Mouse (Mus musculus) G1E (cell line): Measurements from ENCODE around the gene Taar4. TPM values are rescaled to one million over a fixed set of nuclear protein-coding genes. Genes with fewer than 3 reads are reported as not detected.

Experiments used
- ATAC-seq: 2 replicates; pipeline ENCODE4 v1.8.0; 2016; ENCODE audit warnings: mild to moderate bottlenecking; ENCODE audit not compliant: insufficient number of reproducible peaks, poor library complexity, low FRiP score, severe bottlenecking; ENCODE audit errors: extremely low read depth
- DNase-seq: peaks from one replicate; pipeline ENCODE4 v3.0.0; 2012; ENCODE audit warnings: low spot score
- H3K27me3 ChIP-seq: 2 replicates; pipeline ENCODE4 v1.6.1; 2012; ENCODE audit warnings: mild to moderate bottlenecking, low read length, inconsistent platforms; ENCODE audit not compliant: insufficient read depth
- H3K36me3 ChIP-seq: replicated peaks from 2 replicates; pipeline ENCODE3; 2012; ENCODE audit warnings: mild to moderate bottlenecking, inconsistent platforms
- H3K4me1 ChIP-seq: 2 replicates; pipeline ENCODE4 v1.6.1; 2012; ENCODE audit warnings: low read depth, low read length, inconsistent platforms, mixed read lengths; ENCODE audit not compliant: insufficient read depth
- H3K4me3 ChIP-seq: 2 replicates; pipeline ENCODE4 v1.5.1; 2012; ENCODE audit warnings: low read depth, mild to moderate bottlenecking, inconsistent platforms, low read length, moderate library complexity, mixed read lengths
- H3K9me3 ChIP-seq: replicated peaks from 2 replicates; pipeline ENCODE4 v1.6.1; 2012; ENCODE audit warnings: inconsistent platforms
- CTCF ChIP-seq: IDR thresholded peaks from 2 replicates; pipeline ENCODE4 v1.5.1; 2012; ENCODE audit warnings: low read depth, low read length, inconsistent platforms, mixed read lengths
- GATA1 ChIP-seq: IDR thresholded peaks from 2 replicates; pipeline ENCODE4 v1.6.1; 2012; ENCODE audit warnings: borderline replicate concordance, low read length, inconsistent platforms, mixed read lengths
- GATA2 ChIP-seq: IDR thresholded peaks from 2 replicates; pipeline ENCODE4 v1.6.1; 2012; ENCODE audit warnings: low read depth, low read length, inconsistent platforms, borderline replicate concordance
- POLR2AphosphoS5 ChIP-seq: IDR thresholded peaks from 2 replicates; pipeline ENCODE4 v1.6.1; 2012; ENCODE audit warnings: low read depth, low read length, inconsistent platforms; ENCODE audit not compliant: insufficient replicate concordance
- TAL1 ChIP-seq: conservative IDR thresholded peaks from 2 replicates; pipeline ENCODE4 v1.6.1; 2012; ENCODE audit warnings: low read depth, low read length, inconsistent platforms, mixed read lengths
- polyA plus RNA-seq: library from polyadenylated mRNA; stranded (reverse); fragments of >175 nt; gene quantifications from 2 replicates; pipeline ENCODE4 v1.2.3, GENCODE M21; 2012
- total RNA-seq, 2 experiments: library from RNA; stranded (forward) in 1 of 2; stranded (reverse) in 1 of 2; fragments of 200-1000 nt in 1 of 2; fragments of >200 nt in 1 of 2; fragmentation: Nextera tagmentation in 1 of 2; gene quantifications; 2 replicates each; pipeline ENCODE4 v1.2.3; 2014 to 2017

Taar4 gene
- total and polyA plus RNA-seq, 3 experiments, result not detected

DNA sequence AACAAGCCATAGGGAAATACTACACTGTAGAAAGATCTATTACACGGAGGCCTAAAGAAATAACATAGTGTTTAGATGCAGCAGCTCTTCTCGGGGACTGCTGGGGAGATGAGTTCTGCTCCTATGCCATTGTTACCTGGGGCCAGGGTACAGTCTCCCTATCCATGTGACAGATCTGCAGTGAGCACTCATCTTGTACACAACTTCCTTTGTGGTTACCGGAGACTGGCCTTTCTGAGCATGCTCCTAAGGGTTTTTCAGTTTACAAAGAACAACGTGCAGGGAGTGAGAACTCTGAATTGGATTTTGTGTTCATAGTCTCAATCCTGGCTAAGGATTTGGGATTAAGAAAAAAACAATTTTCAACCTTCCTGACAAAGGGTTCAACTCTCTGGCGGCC is 26.1 kb downstream of the Taar4 start:
- Histone ChIP-seq H3K27me3 (no peaks in the 10 kb centered on the region), H3K4me1 (no peaks in the 10 kb centered on the region), H3K36me3 (no peaks in the 10 kb centered on the region), H3K9me3 (no peaks in the 10 kb centered on the region), H3K4me3 (no peak overlapping the region)
- DNase-seq, result no peak
- no peak for ATAC-seq
- no peak for TF ChIP-seq GATA2
- TF ChIP-seq CTCF, result no peak
- TF ChIP-seq TAL1, result no peak
- no peak for TF ChIP-seq POLR2AphosphoS5
- no peak for TF ChIP-seq GATA1

- H3K9me3 ChIP-seq, result no peaks in the 10 kb centered on the region
- no peaks in the 10 kb centered on the region for H3K27me3 ChIP-seq
- ATAC-seq (no peak), DNase-seq (no peak)
- no peaks in the 10 kb centered on the region for H3K36me3 ChIP-seq
- no peak within 1 kb of the TSS for H3K4me3 ChIP-seq
- TF ChIP-seq TAL1, result no peak
- no peak for TF ChIP-seq GATA2
- TF ChIP-seq CTCF, result no peak
- no peak for TF ChIP-seq POLR2AphosphoS5
- TF ChIP-seq GATA1, result no peak
- H3K4me1 ChIP-seq, result no peaks in the 10 kb centered on the region
Observed at GRCm38 (mm10) chr10:23993381-23993780, 33.1 kb downstream of the Taar4 start, which contains the start of gene Taar7a. Gene Taar7a, minus strand, starts transcription at chr10:23993481.

DNA sequence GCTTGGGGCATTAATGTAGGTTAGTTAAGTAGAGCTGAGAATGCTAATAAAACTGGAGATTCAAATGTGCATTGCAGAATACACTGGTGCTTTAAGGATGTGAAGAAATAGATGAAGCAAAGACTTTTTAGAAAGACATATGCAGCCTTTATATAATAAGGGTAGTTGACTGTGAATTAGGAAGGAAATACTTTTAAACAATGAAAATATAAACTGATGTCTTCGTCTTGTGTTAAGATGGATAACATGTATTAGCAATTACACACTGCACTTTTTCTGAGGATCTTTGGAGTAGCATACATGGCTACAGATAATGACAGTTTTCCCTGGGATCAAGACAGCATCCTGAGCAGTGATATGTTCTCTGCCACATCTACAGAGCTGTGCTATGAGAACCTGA is 39.3 kb downstream of the Taar4 start, which contains the start of gene Taar7b:
Gene Taar7b (plus strand): TSS at position 301 of the 400 bp plus-strand sequence.
- Histone ChIP-seq H3K4me1 (no peaks in the 10 kb centered on the region), H3K9me3 (no peaks in the 10 kb centered on the region), H3K4me3 (no peak within 1 kb of the TSS), H3K36me3 (no peaks in the 10 kb centered on the region), H3K27me3 (no peaks in the 10 kb centered on the region; the same call in 1 of the 2 replicates)
- ATAC-seq, result no peak
- TF ChIP-seq GATA1 (no peak), POLR2AphosphoS5 (no peak), CTCF (no peak)
- DNase-seq, result no peak

- Histone ChIP-seq H3K36me3 (no peaks in the 10 kb centered on the region), H3K4me1 (no peaks in the 10 kb centered on the region), H3K27me3 (peaks cover 3% of the 10 kb centered on the region), H3K4me3 (no peak overlapping the region), H3K9me3 (no peaks in the 10 kb centered on the region)
- no peak for DNase-seq
- ATAC-seq, result no peak
- TF ChIP-seq GATA1 (no peak), GATA2 (no peak), CTCF (no peak), TAL1 (no peak), POLR2AphosphoS5 (no peak)
Observed at GRCm38 (mm10) chr10:24006442-24006841, 46.1 kb downstream of the Taar4 start.

GRCm38 (mm10) chr10:24007034-24007433 is 46.7 kb downstream of the Taar4 start:
- DNase-seq (no peak), ATAC-seq (no peak)

GRCm38 (mm10) chr10:24008143-24008542 is 47.8 kb downstream of the Taar4 start:
- no peak for DNase-seq
- H3K9me3 ChIP-seq, result no peaks in the 10 kb centered on the region
- no peaks in the 10 kb centered on the region for H3K36me3 ChIP-seq
- H3K27me3 ChIP-seq, result peaks cover 3% of the 10 kb centered on the region; the same call in 1 of the 2 replicates
- no peaks in the 10 kb centered on the region for H3K4me1 ChIP-seq
- TF ChIP-seq CTCF (no peak), POLR2AphosphoS5 (no peak), TAL1 (no peak), GATA1 (no peak), GATA2 (no peak)
- no peak overlapping the region for H3K4me3 ChIP-seq
- ATAC-seq, result no peak

More at GRCm38 (mm10) chr10:24007034-24007433, 46.7 kb downstream of the Taar4 start:
- Histone ChIP-seq H3K9me3 (no peaks in the 10 kb centered on the region), H3K36me3 (no peaks in the 10 kb centered on the region), H3K27me3 (peaks cover 3% of the 10 kb centered on the region), H3K4me1 (no peaks in the 10 kb centered on the region), H3K4me3 (no peak overlapping the region)
- TF ChIP-seq POLR2AphosphoS5 (no peak), TAL1 (no peak), GATA1 (no peak), GATA2 (no peak), CTCF (no peak)

Other genes with a start within 250 kb of the Taar4 start
- 1,930 and 2,036 TPM in 2 replicates for gene Rps12, start 173.2 kb upstream of the Taar4 start, total RNA-seq (2014; fragmentation: Nextera tagmentation)
- 1,882 and 2,182 TPM in 2 replicates for gene Rps12, start 173.2 kb upstream of the Taar4 start, total RNA-seq (2017)
- 1,152 and 1,558 TPM in 2 replicates for gene Rps12, start 173.2 kb upstream of the Taar4 start, polyA plus RNA-seq
- gene Slc18b1, start 163.5 kb upstream of the Taar4 start, total RNA-seq (2014; fragmentation: Nextera tagmentation), result not detected in 2 replicates
- not detected in 2 replicates for gene Slc18b1, start 163.5 kb upstream of the Taar4 start, total RNA-seq (2017)
- gene Slc18b1, start 163.5 kb upstream of the Taar4 start, polyA plus RNA-seq, result not detected in 2 replicates
- not detected in 2 replicates for gene Vnn3, start 109.0 kb upstream of the Taar4 start, total RNA-seq (2014; fragmentation: Nextera tagmentation)
- gene Vnn3, start 109.0 kb upstream of the Taar4 start, total RNA-seq (2017), result not detected in 2 replicates
- gene Vnn3, start 109.0 kb upstream of the Taar4 start, polyA plus RNA-seq, result not detected in 2 replicates
- gene Vnn1, start 65.8 kb upstream of the Taar4 start, total RNA-seq (2014; fragmentation: Nextera tagmentation), result not detected in 2 replicates
- 0.06 TPM in 1 of 2 replicates, not detected in the other for gene Vnn1, start 65.8 kb upstream of the Taar4 start, total RNA-seq (2017)
- gene Vnn1, start 65.8 kb upstream of the Taar4 start, polyA plus RNA-seq, result not detected in 2 replicates
- not detected in 2 replicates for gene Taar1, start 40.1 kb upstream of the Taar4 start, total RNA-seq (2014; fragmentation: Nextera tagmentation)
- gene Taar1, start 40.1 kb upstream of the Taar4 start, total RNA-seq (2017), result 0.23 TPM in 1 of 2 replicates, not detected in the other
- not detected in 2 replicates for gene Taar1, start 40.1 kb upstream of the Taar4 start, polyA plus RNA-seq
- gene Taar2, start 21.9 kb upstream of the Taar4 start, total RNA-seq (2014; fragmentation: Nextera tagmentation), result not detected in 2 replicates
- gene Taar2, start 21.9 kb upstream of the Taar4 start, total RNA-seq (2017), result 0.12 TPM in 1 of 2 replicates, not detected in the other
- gene Taar2, start 21.9 kb upstream of the Taar4 start, polyA plus RNA-seq, result not detected in 2 replicates
- gene Taar3, start 10.9 kb upstream of the Taar4 start, total RNA-seq (2014; fragmentation: Nextera tagmentation), result not detected in 2 replicates
- gene Taar3, start 10.9 kb upstream of the Taar4 start, total RNA-seq (2017), result 0.11 TPM in 1 of 2 replicates, not detected in the other
- gene Taar3, start 10.9 kb upstream of the Taar4 start, polyA plus RNA-seq, result not detected in 2 replicates
- not detected in 2 replicates for gene Taar5, start 10.2 kb downstream of the Taar4 start, total RNA-seq (2014; fragmentation: Nextera tagmentation)
- 0.38 TPM in 1 of 2 replicates, not detected in the other for gene Taar5, start 10.2 kb downstream of the Taar4 start, total RNA-seq (2017)
- gene Taar5, start 10.2 kb downstream of the Taar4 start, polyA plus RNA-seq, result not detected in 2 replicates
- not detected in 2 replicates for gene Taar6, start 25.2 kb downstream of the Taar4 start, total RNA-seq (2014; fragmentation: Nextera tagmentation)
- not detected in 2 replicates for gene Taar6, start 25.2 kb downstream of the Taar4 start, total RNA-seq (2017)
- not detected in 2 replicates for gene Taar6, start 25.2 kb downstream of the Taar4 start, polyA plus RNA-seq
- gene Taar7a, start 33.0 kb downstream of the Taar4 start, total RNA-seq (2014; fragmentation: Nextera tagmentation), result not detected in 2 replicates
- gene Taar7a, start 33.0 kb downstream of the Taar4 start, total RNA-seq (2017), result not detected in 2 replicates
- not detected in 2 replicates for gene Taar7a, start 33.0 kb downstream of the Taar4 start, polyA plus RNA-seq
- gene Taar7b, start 39.4 kb downstream of the Taar4 start, total RNA-seq (2014; fragmentation: Nextera tagmentation), result not detected in 2 replicates
- gene Taar7b, start 39.4 kb downstream of the Taar4 start, total RNA-seq (2017), result not detected in 2 replicates
- not detected in 2 replicates for gene Taar7b, start 39.4 kb downstream of the Taar4 start, polyA plus RNA-seq
- gene Taar7d, start 66.7 kb downstream of the Taar4 start, total RNA-seq (2014; fragmentation: Nextera tagmentation), result not detected in 2 replicates
- 0.16 TPM in 1 of 2 replicates, not detected in the other for gene Taar7d, start 66.7 kb downstream of the Taar4 start, total RNA-seq (2017)
- not detected in 2 replicates for gene Taar7d, start 66.7 kb downstream of the Taar4 start, polyA plus RNA-seq
- not detected in 2 replicates for gene Taar7e, start 77.1 kb downstream of the Taar4 start, total RNA-seq (2014; fragmentation: Nextera tagmentation)
- gene Taar7e, start 77.1 kb downstream of the Taar4 start, total RNA-seq (2017), result 0.33 TPM in 1 of 2 replicates, not detected in the other
- not detected in 2 replicates for gene Taar7e, start 77.1 kb downstream of the Taar4 start, polyA plus RNA-seq
- gene Taar7f, start 89.0 kb downstream of the Taar4 start, total RNA-seq (2014; fragmentation: Nextera tagmentation), result not detected in 2 replicates
- gene Taar7f, start 89.0 kb downstream of the Taar4 start, total RNA-seq (2017), result not detected in 2 replicates
- gene Taar7f, start 89.0 kb downstream of the Taar4 start, polyA plus RNA-seq, result not detected in 2 replicates
- not detected in 2 replicates for gene Taar8a, start 116.0 kb downstream of the Taar4 start, total RNA-seq (2014; fragmentation: Nextera tagmentation)
- not detected in 2 replicates for gene Taar8a, start 116.0 kb downstream of the Taar4 start, total RNA-seq (2017)
- not detected in 2 replicates for gene Taar8a, start 116.0 kb downstream of the Taar4 start, polyA plus RNA-seq
- gene Taar8b, start 131.8 kb downstream of the Taar4 start, total RNA-seq (2014; fragmentation: Nextera tagmentation), result not detected in 2 replicates
- gene Taar8b, start 131.8 kb downstream of the Taar4 start, total RNA-seq (2017), result not detected in 2 replicates
- not detected in 2 replicates for gene Taar8b, start 131.8 kb downstream of the Taar4 start, polyA plus RNA-seq
- not detected in 2 replicates for gene Taar8c, start 141.4 kb downstream of the Taar4 start, total RNA-seq (2014; fragmentation: Nextera tagmentation)
- gene Taar8c, start 141.4 kb downstream of the Taar4 start, total RNA-seq (2017), result not detected in 2 replicates
- not detected in 2 replicates for gene Taar8c, start 141.4 kb downstream of the Taar4 start, polyA plus RNA-seq
- not detected in 2 replicates for gene Taar9, start 149.0 kb downstream of the Taar4 start, total RNA-seq (2014; fragmentation: Nextera tagmentation)
- gene Taar9, start 149.0 kb downstream of the Taar4 start, total RNA-seq (2017), result 0.11 TPM in 1 of 2 replicates, not detected in the other
- gene Taar9, start 149.0 kb downstream of the Taar4 start, polyA plus RNA-seq, result not detected in 2 replicates
- 33.1 and 61.8 TPM in 2 replicates for gene Stx7, start 188.8 kb downstream of the Taar4 start, total RNA-seq (2014; fragmentation: Nextera tagmentation)
- 35.7 and 39.2 TPM in 2 replicates for gene Stx7, start 188.8 kb downstream of the Taar4 start, total RNA-seq (2017)
- gene Stx7, start 188.8 kb downstream of the Taar4 start, polyA plus RNA-seq, result 40.7 and 47.8 TPM in 2 replicates